Mouse (Mus musculus) intestine, embryonic 16.5 days (tissue): ENCODE measurements around the gene Serpina3g. TPM values are rescaled to one million over a fixed set of nuclear protein-coding genes. Genes with fewer than 3 reads are reported as not detected.
"Not testable (repeated sequence)": the region's sequence is repeated elsewhere in the genome, so short reads cannot be mapped to it uniquely, and the experiment has no call there.

ENCODE experiments used
- ATAC-seq: fragments of 200-750 bp; cut with Nextera tagmentation; 2 replicates; pipeline ENCODE4 v1.8.0; 2017; ENCODE audit warnings: moderate TSS enrichment, moderate library complexity
- H3K27ac ChIP-seq: fragments of 300-500 bp; sonication (generic); 2 replicates; pipeline ENCODE4 v1.5.1; 2014; ENCODE audit warnings: mild to moderate bottlenecking, low read length
- H3K27me3 ChIP-seq: fragments of 300-500 bp; sonication (generic); replicated peaks from 2 replicates; pipeline ENCODE4 v1.6.1; 2014; ENCODE audit warnings: low read length, control low read depth, mixed read lengths; ENCODE audit not compliant: control insufficient read depth, insufficient read depth
- H3K36me3 ChIP-seq: fragments of 300-500 bp; sonication (generic); 2 replicates; pipeline ENCODE4 v1.6.1; 2014; ENCODE audit warnings: low read length, control low read depth; ENCODE audit not compliant: control insufficient read depth, insufficient read depth
- H3K4me1 ChIP-seq: fragments of 300-500 bp; sonication (generic); 2 replicates; pipeline ENCODE4 v1.6.1; 2014; ENCODE audit warnings: low read length, control low read depth, mixed read lengths; ENCODE audit not compliant: control insufficient read depth, insufficient read depth
- H3K4me2 ChIP-seq: fragments of 300-500 bp; sonication (generic); 2 replicates; pipeline ENCODE4 v1.6.1; 2014; ENCODE audit warnings: low read depth, low read length, control low read depth
- H3K4me3 ChIP-seq: fragments of 300-500 bp; sonication (generic); 2 replicates; pipeline ENCODE4 v1.5.1; 2014; ENCODE audit warnings: mild to moderate bottlenecking, low read length
- H3K9ac ChIP-seq: fragments of 300-500 bp; sonication (generic); 2 replicates; pipeline ENCODE4 v1.6.1; 2014; ENCODE audit warnings: low read depth, low read length
- H3K9me3 ChIP-seq: fragments of 300-500 bp; sonication (generic); 2 replicates; pipeline ENCODE4 v1.6.1; 2016; ENCODE audit warnings: low read length, control low read depth; ENCODE audit not compliant: control insufficient read depth
- WGBS: fragments of 180-500 bp; shearing (Covaris S2); extraction: QIAGEN DNeasy Blood & Tissue Kit; methylation state at CpG from one replicate; pipeline ENCODE4 v1.1.7; 2014; 5-methylcytosine and 5-hydroxymethylcytosine counted together
- polyA plus RNA-seq: library from polyadenylated mRNA; unstranded; fragments of >200 nt; fragmentation: Nextera tagmentation; extraction: Ambion mirVana; gene quantifications from 2 replicates; pipeline ENCODE4 v1.2.1, GENCODE M21; 2015

Gene Serpina3g
- polyA plus RNA-seq, 1 experiment from 2014 or later: 5.7 TPM

DNA sequence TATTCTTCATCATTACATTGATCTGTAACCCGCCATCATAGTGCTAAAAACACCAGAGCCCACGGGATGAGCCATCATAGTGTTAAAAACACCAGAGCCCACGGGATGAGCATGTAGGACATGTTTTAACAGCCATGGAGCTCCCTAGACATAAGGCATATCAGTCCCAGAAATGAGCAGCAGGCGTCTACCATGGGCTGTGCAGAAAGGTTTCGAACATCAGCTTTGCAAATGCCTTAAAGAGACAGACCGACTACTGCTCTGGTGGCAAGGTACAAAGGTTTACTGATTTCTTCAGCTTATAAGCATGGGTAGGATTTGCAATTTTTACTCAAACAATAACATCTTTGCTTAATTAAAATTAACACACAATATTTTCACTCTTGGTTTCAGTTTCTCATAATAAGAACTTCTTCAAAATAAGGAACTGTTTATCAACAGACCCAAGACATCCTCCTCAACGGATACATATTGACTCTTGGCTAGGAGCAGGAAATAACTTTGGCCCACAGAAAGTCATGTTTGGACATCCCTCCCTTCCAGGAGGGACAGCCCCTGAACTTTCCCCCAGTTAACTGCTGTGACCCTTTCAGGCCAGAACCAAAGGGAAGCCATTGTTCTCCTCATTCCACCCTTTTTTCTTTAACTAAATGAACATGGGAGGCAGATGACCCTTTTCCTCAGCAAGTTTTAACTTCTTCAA, 11.3 kb upstream of the Serpina3g start:
- H3K4me1 ChIP-seq: no peaks in the 10 kb centered on the region
- 63% methylated on average over 7 of the region's 7 CpGs for WGBS
- no peak overlapping the region for H3K4me3 ChIP-seq
- H3K27me3 ChIP-seq: no peaks in the 10 kb centered on the region
- no peaks in the 10 kb centered on the region for H3K36me3 ChIP-seq
- H3K9ac ChIP-seq: no peak overlapping the region
- no peaks in the 10 kb centered on the region for H3K9me3 ChIP-seq
- ATAC-seq: no peak
- H3K27ac ChIP-seq: no peak overlapping the region
- no peak overlapping the region for H3K4me2 ChIP-seq

DNA sequence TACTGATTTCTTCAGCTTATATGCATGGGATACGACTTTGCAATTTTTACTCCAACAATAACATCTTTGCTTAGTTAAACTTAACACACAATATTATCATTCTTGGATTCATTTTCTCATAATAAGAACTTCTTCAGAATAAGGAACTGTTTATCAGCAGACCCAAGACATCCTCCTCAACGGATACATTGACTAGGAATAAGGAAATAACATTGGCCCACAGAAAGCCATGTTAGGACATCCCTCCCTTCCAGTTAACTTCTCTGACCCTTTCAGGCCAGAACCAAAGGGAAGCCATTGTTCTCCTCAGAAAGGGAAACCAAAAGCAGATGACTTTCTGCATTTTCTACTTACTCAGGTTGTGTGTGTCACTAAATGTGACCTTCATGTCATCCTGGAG, 5.3 kb upstream of the Serpina3g start:
- H3K9me3 ChIP-seq: no peaks in the 10 kb centered on the region
- no peak for ATAC-seq
- no peak overlapping the region for H3K27ac ChIP-seq
- no peaks in the 10 kb centered on the region for H3K4me1 ChIP-seq
- no peaks in the 10 kb centered on the region for H3K36me3 ChIP-seq
- H3K4me3 ChIP-seq: no peak overlapping the region
- WGBS: 83% methylated on average over 2 of the region's 2 CpGs
- no peak overlapping the region for H3K9ac ChIP-seq
- H3K4me2 ChIP-seq: no peak overlapping the region
- H3K27me3 ChIP-seq: no peaks in the 10 kb centered on the region

DNA sequence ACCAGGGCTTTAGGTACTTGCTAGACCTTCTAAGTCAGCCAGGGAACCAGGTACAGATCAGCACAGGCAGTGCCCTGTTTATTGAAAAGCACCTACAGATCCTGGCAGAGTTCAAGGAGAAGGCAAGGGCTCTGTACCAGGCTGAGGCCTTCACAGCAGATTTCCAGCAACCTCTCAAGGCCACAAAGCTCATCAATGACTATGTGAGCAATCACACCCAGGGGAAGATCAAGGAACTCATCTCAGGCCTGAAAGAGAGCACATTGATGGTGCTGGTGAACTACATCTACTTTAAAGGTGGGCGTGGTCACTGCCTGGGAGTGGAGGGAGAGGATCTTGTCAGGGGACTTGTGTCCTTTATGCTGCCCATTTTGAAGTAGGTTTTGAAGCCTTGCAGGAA, 2.0 kb downstream of the Serpina3g start:
- H3K27me3 ChIP-seq, H3K27ac ChIP-seq, H3K9ac ChIP-seq, H3K4me2 ChIP-seq, ATAC-seq, H3K9me3 ChIP-seq, H3K4me1 ChIP-seq, H3K4me3 ChIP-seq, H3K36me3 ChIP-seq: not testable (repeated sequence)
- 90% methylated on average over 1 of the region's 1 CpGs for whole genome bisulfite sequencing

DNA sequence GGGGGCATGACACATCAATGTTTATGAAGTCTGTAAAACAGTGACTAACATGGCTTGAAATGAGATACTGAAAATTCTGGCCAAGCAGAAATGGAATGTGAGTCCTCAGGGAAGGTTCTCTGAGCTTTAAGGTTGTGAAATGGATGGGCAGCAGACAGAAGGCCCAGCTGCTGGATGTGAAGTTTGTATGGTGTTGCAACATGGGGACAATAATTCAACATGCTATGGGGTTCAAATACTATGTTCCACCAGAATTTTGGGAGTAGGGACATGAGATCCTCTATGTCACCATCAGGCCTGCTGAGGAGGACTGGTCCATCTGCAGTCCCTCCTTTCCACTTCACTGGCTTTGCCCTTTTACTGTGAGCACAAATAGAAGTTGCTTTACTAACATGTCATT, 7.3 kb downstream of the Serpina3g start:
- H3K9ac ChIP-seq: no peak overlapping the region
- H3K27me3 ChIP-seq: no peaks in the 10 kb centered on the region
- no peaks in the 10 kb centered on the region for H3K36me3 ChIP-seq
- no peaks in the 10 kb centered on the region for H3K4me1 ChIP-seq
- H3K9me3 ChIP-seq: no peaks in the 10 kb centered on the region
- H3K27ac ChIP-seq: no peak overlapping the region
- ATAC-seq: no peak
- no peak overlapping the region for H3K4me2 ChIP-seq
- H3K4me3 ChIP-seq: no peak overlapping the region

DNA sequence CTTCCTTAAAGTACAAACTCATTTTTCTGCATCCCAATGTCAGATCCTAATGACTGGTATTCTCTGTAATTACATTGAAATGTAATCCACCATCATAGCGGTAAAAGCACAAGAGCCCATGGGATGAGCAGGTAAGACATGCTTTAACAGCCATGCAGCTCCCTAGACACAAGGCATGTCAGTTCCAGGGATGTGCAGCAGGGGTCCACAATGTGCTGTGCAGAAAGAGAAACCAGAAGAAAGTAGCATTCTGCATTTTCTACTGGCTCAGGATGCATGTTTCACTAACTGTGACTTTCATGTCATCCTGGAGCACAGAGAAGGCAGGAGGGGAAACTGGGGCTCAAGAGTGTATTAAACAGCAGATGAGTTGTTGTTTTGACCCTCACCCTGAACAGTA, 9.0 kb downstream of the Serpina3g start:
- 73% methylated on average over 1 of the region's 1 CpGs for WGBS
- no peak overlapping the region for H3K27ac ChIP-seq
- H3K4me3 ChIP-seq: no peak overlapping the region
- no peaks in the 10 kb centered on the region for H3K36me3 ChIP-seq
- no peak overlapping the region for H3K4me2 ChIP-seq
- H3K27me3 ChIP-seq: no peaks in the 10 kb centered on the region
- H3K4me1 ChIP-seq: no peaks in the 10 kb centered on the region
- H3K9ac ChIP-seq: no peak overlapping the region
- ATAC-seq: no peak
- H3K9me3 ChIP-seq: no peaks in the 10 kb centered on the region

DNA sequence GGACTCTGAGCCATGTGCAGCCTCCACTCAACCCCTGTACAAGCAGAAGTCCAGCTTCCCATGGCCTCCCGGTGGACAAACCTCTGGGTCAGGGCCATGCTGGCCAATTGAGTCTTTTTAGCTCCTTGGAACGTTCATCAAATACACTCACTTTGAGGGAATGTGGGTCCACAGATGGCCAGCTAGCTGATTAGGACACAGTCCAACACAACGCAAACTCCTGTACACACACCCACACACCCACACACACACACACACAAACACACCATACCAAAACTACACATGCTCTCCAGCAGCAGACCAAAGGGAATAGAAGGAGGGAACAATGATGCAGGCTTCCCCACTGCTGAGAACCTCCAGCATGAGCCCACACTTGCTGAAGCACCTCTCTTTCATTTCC, 9.6 kb downstream of the Serpina3g start:
- Histone ChIP-seq H3K36me3 (no peaks in the 10 kb centered on the region), H3K4me2 (no peak overlapping the region), H3K4me3 (no peak overlapping the region), H3K4me1 (no peaks in the 10 kb centered on the region), H3K27ac (no peak overlapping the region), H3K27me3 (no peaks in the 10 kb centered on the region), H3K9ac (no peak overlapping the region), H3K9me3 (no peaks in the 10 kb centered on the region)
- WGBS: 73% methylated on average over 3 of the region's 3 CpGs
- ATAC-seq: no peak

DNA sequence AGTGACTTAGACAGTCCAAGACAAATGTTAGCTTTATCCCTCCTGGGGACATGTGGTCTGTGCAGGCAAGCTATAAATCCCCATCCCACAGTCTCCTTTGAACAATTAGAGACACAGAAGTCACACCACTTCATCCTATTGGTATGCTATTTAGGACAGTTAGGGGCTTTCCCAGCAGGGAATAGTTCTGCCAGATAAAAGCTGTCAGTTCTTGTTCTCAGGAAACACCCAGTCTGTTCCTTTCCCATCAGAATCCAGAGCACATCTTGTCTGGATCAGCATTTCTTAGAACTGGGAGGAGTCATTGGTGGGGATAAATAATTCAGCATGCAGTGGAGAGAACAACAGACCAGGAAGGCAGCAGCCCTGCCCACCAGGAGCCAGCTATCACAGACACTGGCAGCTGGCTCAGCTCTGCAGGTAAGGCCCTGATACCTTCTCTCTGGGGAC, 11.5 kb downstream of the Serpina3g start:
- Histone ChIP-seq H3K4me2 (no peak overlapping the region), H3K9me3 (no peaks in the 10 kb centered on the region), H3K27me3 (no peaks in the 10 kb centered on the region), H3K27ac (no peak overlapping the region), H3K4me1 (no peaks in the 10 kb centered on the region), H3K4me3 (no peak overlapping the region), H3K9ac (no peak overlapping the region), H3K36me3 (no peaks in the 10 kb centered on the region)
- ATAC-seq: no peak

DNA sequence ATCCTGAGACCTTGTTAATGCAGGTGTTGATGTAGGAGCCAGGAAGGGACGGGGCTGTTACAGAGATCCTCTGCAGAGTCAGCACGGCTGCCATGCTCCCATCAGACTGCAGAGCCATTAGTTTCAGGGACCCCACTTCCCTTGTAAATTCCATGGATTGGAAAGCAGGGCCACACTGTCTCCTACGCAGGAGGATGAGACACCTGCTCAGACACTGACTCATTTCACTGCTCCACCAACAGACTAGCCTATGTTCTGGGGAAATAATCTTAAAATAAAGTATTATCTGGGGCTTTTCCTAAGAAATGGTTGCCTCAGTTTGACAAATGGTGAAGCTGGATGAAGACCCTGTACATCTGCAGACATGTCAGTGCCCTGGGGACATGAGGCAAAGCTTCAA, 12.2 kb downstream of the Serpina3g start:
- Histone ChIP-seq H3K36me3 (no peaks in the 10 kb centered on the region), H3K9me3 (no peaks in the 10 kb centered on the region), H3K4me1 (no peaks in the 10 kb centered on the region), H3K4me2 (no peak overlapping the region), H3K9ac (no peak overlapping the region), H3K27ac (no peak overlapping the region), H3K4me3 (no peak overlapping the region), H3K27me3 (no peaks in the 10 kb centered on the region)
- WGBS: 67% methylated on average over 3 of the region's 3 CpGs
- ATAC-seq: no peak

DNA sequence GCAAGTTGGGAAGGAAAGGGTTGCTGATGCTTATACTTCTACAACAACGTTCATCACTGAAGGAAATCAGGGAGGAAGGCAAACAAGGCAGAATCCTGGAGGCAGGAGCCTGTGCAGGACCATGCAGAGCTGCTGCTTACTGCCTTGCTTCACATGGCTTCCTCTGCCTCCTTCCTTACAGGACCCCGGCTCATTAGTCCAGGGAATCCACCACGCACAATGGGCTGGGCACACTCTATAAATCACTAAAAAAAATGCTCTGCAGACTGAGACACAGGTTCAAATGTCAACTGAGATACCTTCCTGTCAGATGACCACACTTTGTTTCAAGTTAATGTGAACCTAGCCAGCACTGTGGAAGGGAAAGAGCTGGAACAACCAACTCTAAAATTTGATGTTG, 25.0 kb downstream of the Serpina3g start:
- WGBS: 37% methylated on average over 3 of the region's 3 CpGs
- H3K27ac ChIP-seq: no peak overlapping the region
- no peak overlapping the region for H3K9ac ChIP-seq
- H3K4me3 ChIP-seq: no peak overlapping the region
- no peaks in the 10 kb centered on the region for H3K36me3 ChIP-seq
- H3K4me1 ChIP-seq: no peaks in the 10 kb centered on the region
- no peaks in the 10 kb centered on the region for H3K27me3 ChIP-seq
- no peak overlapping the region for H3K4me2 ChIP-seq
- H3K9me3 ChIP-seq: no peaks in the 10 kb centered on the region
- ATAC-seq: no peak

DNA sequence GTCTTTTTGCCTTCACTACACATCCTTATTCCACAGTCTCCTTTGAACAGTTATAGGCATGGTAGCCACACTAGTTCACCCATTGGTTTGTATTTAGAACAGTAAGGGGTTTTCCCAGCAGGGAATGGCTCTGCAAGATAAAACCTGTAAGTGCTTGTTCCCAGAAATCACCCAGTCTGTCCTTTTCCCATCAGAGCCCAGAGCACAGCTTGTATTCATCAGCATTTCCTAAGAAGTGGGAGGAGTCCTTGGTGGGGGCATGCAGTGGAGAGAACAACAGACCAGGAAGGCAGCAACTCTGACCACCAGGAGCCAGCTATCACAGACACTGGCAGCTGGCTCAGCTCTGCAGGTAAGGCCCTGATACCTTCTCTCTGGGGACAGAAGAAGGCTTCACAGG, 26.8 kb downstream of the Serpina3g start, which contains the start of gene Serpina3i:
Gene Serpina3i (plus strand): TSS at position 260 of the 400 bp plus-strand sequence.
- H3K4me1 ChIP-seq: no peaks in the 10 kb centered on the region
- H3K4me2 ChIP-seq: no peak within 1 kb of the TSS
- H3K27ac ChIP-seq: no peak within 1 kb of the TSS
- no peaks in the 10 kb centered on the region for H3K9me3 ChIP-seq
- H3K4me3 ChIP-seq: no peak within 1 kb of the TSS
- no peaks in the 10 kb centered on the region for H3K27me3 ChIP-seq
- ATAC-seq: no peak
- no peaks in the 10 kb centered on the region for H3K36me3 ChIP-seq
- no peak within 1 kb of the TSS for H3K9ac ChIP-seq
